Mouse (Mus musculus): ENCODE data around the gene Fxyd5. TPM values are rescaled to one million over a fixed set of nuclear protein-coding genes. Genes with fewer than 3 reads are reported as not detected.

Fxyd5 gene
- 1,832 TPM for polyA plus RNA-seq (2017; shearing (Covaris generic))

GRCm38 (mm10) chr7:31042431-31042910 is at the start of gene Fxyd5:
Gene Fxyd5 (minus strand): TSS chr7:31042481.

GRCm38 (mm10) chr7:31076492-31076891 is 34.2 kb upstream of the Fxyd5 start, which contains the start of gene Fxyd3:
Gene Fxyd3 (minus strand): TSS chr7:31076704.

GRCm38 (mm10) chr7:31059108-31059507 is 16.8 kb upstream of the Fxyd5 start, which contains the start of gene Lgi4:
Gene Lgi4 (plus strand): TSS chr7:31059342.

GRCm38 (mm10) chr7:31057071-31057470 is 14.8 kb upstream of the Fxyd5 start, which contains the start of gene Fxyd1:
Gene Fxyd1 (minus strand): TSS chr7:31057199.

GRCm38 (mm10) chr7:31051321-31052021 is 9.2 kb upstream of the Fxyd5 start, which contains the start of gene Fxyd7:
Gene Fxyd7 (minus strand): TSS chr7:31051467.

Other genes starting within 250 kb of the Fxyd5 start
- not detected for gene Ffar2, start 218.7 kb downstream of the Fxyd5 start, polyA plus RNA-seq (2017; shearing (Covaris generic))
- not detected for gene Ffar3, start 186.3 kb downstream of the Fxyd5 start, polyA plus RNA-seq (2017; shearing (Covaris generic))
- gene Ffar1, start 180.9 kb downstream of the Fxyd5 start, polyA plus RNA-seq (2017; shearing (Covaris generic)), result not detected
- 16.4 TPM for gene Cd22, start 162.1 kb downstream of the Fxyd5 start, polyA plus RNA-seq (2017; shearing (Covaris generic))
- not detected for gene Mag, start 127.6 kb downstream of the Fxyd5 start, polyA plus RNA-seq (2017; shearing (Covaris generic))
- not detected for gene Hamp2, start 117.8 kb downstream of the Fxyd5 start, polyA plus RNA-seq (2017; shearing (Covaris generic))
- gene Hamp, start 98.4 kb downstream of the Fxyd5 start, polyA plus RNA-seq (2017; shearing (Covaris generic)), result not detected
- gene Usf2, start 85.7 kb downstream of the Fxyd5 start, polyA plus RNA-seq (2017; shearing (Covaris generic)), result 7.3 TPM
- 4.5 TPM for gene Lsr, start 69.0 kb downstream of the Fxyd5 start, polyA plus RNA-seq (2017; shearing (Covaris generic))
- gene Fam187b, start 68.7 kb downstream of the Fxyd5 start, polyA plus RNA-seq (2017; shearing (Covaris generic)), result 1.1 TPM
- gene Fxyd7, start 9.0 kb upstream of the Fxyd5 start, polyA plus RNA-seq (2017; shearing (Covaris generic)), result not detected
- not detected for gene Fxyd1, start 14.7 kb upstream of the Fxyd5 start, polyA plus RNA-seq (2017; shearing (Covaris generic))
- gene Lgi4, start 16.9 kb upstream of the Fxyd5 start, polyA plus RNA-seq (2017; shearing (Covaris generic)), result 0.16 TPM
- gene Fxyd3, start 34.2 kb upstream of the Fxyd5 start, polyA plus RNA-seq (2017; shearing (Covaris generic)), result not detected
- gene Hpn, start 72.8 kb upstream of the Fxyd5 start, polyA plus RNA-seq (2017; shearing (Covaris generic)), result 13.7 TPM
- not detected for gene Scn1b, start 84.5 kb upstream of the Fxyd5 start, polyA plus RNA-seq (2017; shearing (Covaris generic))
- 252 TPM for gene Gramd1a, start 113.4 kb upstream of the Fxyd5 start, polyA plus RNA-seq (2017; shearing (Covaris generic))
- not detected for gene Scgb2b2, start 248.0 kb upstream of the Fxyd5 start, polyA plus RNA-seq (2017; shearing (Covaris generic))
- not detected for gene Scgb1b2, start 249.3 kb upstream of the Fxyd5 start, polyA plus RNA-seq (2017; shearing (Covaris generic))